Mouse (Mus musculus) embryonic facial prominence, embryonic 11.5 days (tissue): Measurements from ENCODE around the gene Ccdc85c. TPM values are rescaled to one million over a fixed set of nuclear protein-coding genes. Genes with fewer than 3 reads are reported as not detected.
A peak's percentile ranks its signal among the peaks of the same experiment; 100 is the strongest.

Experiments used
- ATAC-seq: fragments of 200-750 bp; cut with Nextera tagmentation; replicated peaks from 2 replicates; pipeline ENCODE4 v1.8.0; 2017; ENCODE audit warnings: low read depth; ENCODE audit not compliant: insufficient number of reproducible peaks, low FRiP score, low TSS enrichment
- DNase-seq: peaks from one replicate; pipeline ENCODE4 v3.0.0-alpha.2; 2015; ENCODE audit warnings: low spot score
- H3K27ac ChIP-seq: fragments of 300-500 bp; sonication (generic); replicated peaks from 2 replicates; pipeline ENCODE4 v1.5.1; 2014; ENCODE audit warnings: mild to moderate bottlenecking, low read depth, low read length, control low read depth
- H3K27me3 ChIP-seq: fragments of 300-500 bp; sonication (generic); 2 replicates; pipeline ENCODE4 v1.6.1; 2014; ENCODE audit warnings: mild to moderate bottlenecking, low read length, moderate library complexity, mixed read lengths; ENCODE audit not compliant: control insufficient read depth, insufficient read depth
- H3K36me3 ChIP-seq: fragments of 300-500 bp; sonication (generic); replicated peaks from 2 replicates; pipeline ENCODE4 v1.6.1; 2014; ENCODE audit warnings: low read depth, mild to moderate bottlenecking, low read length, moderate library complexity, mixed read lengths; ENCODE audit not compliant: control insufficient read depth, insufficient read depth
- H3K4me1 ChIP-seq: fragments of 300-500 bp; sonication (generic); 2 replicates; pipeline ENCODE4 v1.6.1; 2014; ENCODE audit warnings: low read length, mixed read lengths; ENCODE audit not compliant: control insufficient read depth, insufficient read depth
- H3K4me2 ChIP-seq: fragments of 300-500 bp; sonication (generic); 2 replicates; pipeline ENCODE4 v1.6.1; 2014; ENCODE audit warnings: low read depth, mild to moderate bottlenecking, control low read depth, low read length, moderate library complexity
- H3K4me3 ChIP-seq: fragments of 300-500 bp; sonication (generic); 2 replicates; pipeline ENCODE4 v1.5.1; 2014; ENCODE audit warnings: low read depth, low read length, control low read depth
- H3K9ac ChIP-seq: fragments of 300-500 bp; sonication (generic); replicated peaks from 2 replicates; pipeline ENCODE4 v1.6.1; 2014; ENCODE audit warnings: mild to moderate bottlenecking, control low read depth, low read length
- H3K9me3 ChIP-seq: fragments of 300-500 bp; sonication (generic); replicated peaks from 2 replicates; pipeline ENCODE4 v1.6.1; 2016; ENCODE audit warnings: mild to moderate bottlenecking, low read length, inconsistent platforms, mixed read lengths; ENCODE audit not compliant: control insufficient read depth
- WGBS: fragments of 180-500 bp; shearing (Covaris S2); extraction: QIAGEN DNeasy Blood & Tissue Kit; methylation state at CpG from one replicate; pipeline ENCODE4 v1.1.7; 2014; 5-methylcytosine and 5-hydroxymethylcytosine counted together
- polyA plus RNA-seq: library from polyadenylated mRNA; unstranded; fragments of >200 nt; fragmentation: Nextera tagmentation; extraction: Ambion mirVana; gene quantifications from 2 replicates; pipeline ENCODE4 v1.2.1, GENCODE M21; 2014

Gene Ccdc85c
- polyA plus RNA-seq, 1 experiment from 2014 or later: 9.8 TPM

DNA sequence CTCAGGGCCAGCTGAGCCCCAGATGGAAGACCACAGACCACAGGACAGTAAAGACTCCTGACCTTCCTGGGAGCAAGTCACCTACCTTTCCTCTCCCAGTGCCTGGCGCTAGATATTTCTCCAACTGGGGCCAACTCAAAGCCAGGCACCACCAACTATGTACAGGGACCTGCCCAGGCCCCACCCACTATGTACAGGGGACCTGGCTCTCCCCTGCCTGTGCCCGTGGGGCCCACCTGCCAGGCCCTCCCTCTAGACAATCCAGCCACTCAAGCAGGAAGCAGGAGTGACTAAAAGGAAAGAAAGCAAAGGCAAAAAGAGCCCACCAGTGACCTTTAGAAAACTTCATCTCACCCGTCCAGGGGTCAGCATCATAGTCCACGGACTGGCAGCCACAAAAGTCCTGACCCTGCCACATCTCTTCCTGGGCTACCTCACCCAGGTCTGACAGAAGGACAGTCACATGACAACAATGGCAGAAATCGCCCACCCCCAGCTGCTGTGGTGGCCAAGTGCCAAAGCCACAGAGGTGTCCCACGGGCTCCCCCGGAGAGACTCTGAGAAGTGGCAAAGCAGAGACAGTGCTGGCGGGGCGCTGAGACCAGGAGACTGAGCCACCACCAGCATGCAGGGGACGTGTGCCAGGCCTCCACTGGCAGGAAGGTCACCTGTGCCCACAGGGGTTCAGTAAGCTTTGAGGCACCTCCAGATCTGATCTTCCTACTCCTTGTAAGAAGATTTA, 28.3 kb downstream of the Ccdc85c start:
- ATAC-seq: no peak
- no peak for DNase-seq
- H3K4me3 ChIP-seq: no peak overlapping the region
- no peak overlapping the region for H3K27ac ChIP-seq
- H3K4me1 ChIP-seq: peaks cover 12% of the 10 kb centered on the region; the same call in 1 of the 2 replicates
- WGBS: 82% methylated on average over 10 of the region's 10 CpGs
- no peaks in the 10 kb centered on the region for H3K36me3 ChIP-seq
- H3K9ac ChIP-seq: no peak overlapping the region
- no peak overlapping the region for H3K4me2 ChIP-seq
- H3K27me3 ChIP-seq: no peaks in the 10 kb centered on the region
- no peaks in the 10 kb centered on the region for H3K9me3 ChIP-seq

DNA sequence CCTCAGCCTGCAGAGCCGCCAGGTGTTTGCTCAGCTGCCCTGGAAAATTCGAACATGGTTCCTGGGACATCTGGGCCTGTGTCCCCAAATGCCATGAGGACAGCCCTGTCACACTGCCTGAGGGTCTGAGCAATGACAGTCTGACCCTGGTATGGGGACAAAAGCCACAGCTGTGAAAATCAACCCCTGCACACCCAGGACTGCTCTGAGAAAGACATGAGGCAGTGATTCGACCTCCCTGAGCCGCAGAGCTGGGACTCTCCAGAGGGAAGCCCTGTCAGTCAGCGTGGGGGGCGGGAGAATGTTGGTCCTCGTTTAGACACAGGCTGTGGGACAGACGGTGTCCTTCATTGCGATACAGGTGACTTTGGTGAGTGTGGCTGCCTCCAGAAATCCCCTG, 29.6 kb downstream of the Ccdc85c start:
- Histone ChIP-seq H3K4me2 (no peak overlapping the region; the same call in 1 of the 2 replicates), H3K9me3 (no peaks in the 10 kb centered on the region), H3K4me3 (no peak overlapping the region), H3K36me3 (no peaks in the 10 kb centered on the region), H3K27ac (no peak overlapping the region), H3K9ac (no peak overlapping the region), H3K4me1 (peaks cover 19% of the 10 kb centered on the region; the same call in 1 of the 2 replicates), H3K27me3 (no peaks in the 10 kb centered on the region)
- ATAC-seq: no peak
- no peak for DNase-seq
- WGBS: 28% methylated on average over 9 of the region's 9 CpGs

DNA sequence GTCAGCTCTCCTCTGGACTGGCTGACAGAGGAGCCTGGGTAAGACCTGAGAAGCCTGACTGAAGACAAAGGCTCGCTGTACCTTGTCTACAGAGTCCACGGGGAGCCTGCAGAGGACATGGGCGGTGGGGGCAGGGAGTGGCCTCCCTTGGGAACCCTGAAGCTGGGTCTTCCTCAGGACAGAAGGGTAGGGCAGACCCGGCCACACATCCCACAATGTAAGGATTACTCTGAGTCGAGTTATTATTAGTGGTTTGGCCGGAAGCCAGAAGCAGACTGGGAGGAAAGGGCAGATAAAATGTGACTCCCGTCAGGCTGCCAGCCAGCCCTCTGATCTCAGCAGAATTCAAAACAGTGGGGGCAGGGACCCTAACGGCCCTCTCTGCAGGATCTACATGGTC, 30.4 kb downstream of the Ccdc85c start:
- DNase-seq (peak; percentile 55), ATAC-seq (0 out of 2 replicates have a peak, but pooled peaks have one; percentile 12)
- 3% methylated on average over 8 of the region's 8 CpGs for WGBS
- Histone ChIP-seq H3K27ac (0 out of 2 replicates have a peak overlapping the region, but pooled peaks have one; percentile 5), H3K4me2 (no peak overlapping the region), H3K4me3 (no peak overlapping the region), H3K9ac (peak overlapping the region; percentile 1; the same call in 1 of the 2 replicates), H3K4me1 (peaks cover 19% of the 10 kb centered on the region), H3K36me3 (no peaks in the 10 kb centered on the region), H3K27me3 (no peaks in the 10 kb centered on the region), H3K9me3 (no peaks in the 10 kb centered on the region)

DNA sequence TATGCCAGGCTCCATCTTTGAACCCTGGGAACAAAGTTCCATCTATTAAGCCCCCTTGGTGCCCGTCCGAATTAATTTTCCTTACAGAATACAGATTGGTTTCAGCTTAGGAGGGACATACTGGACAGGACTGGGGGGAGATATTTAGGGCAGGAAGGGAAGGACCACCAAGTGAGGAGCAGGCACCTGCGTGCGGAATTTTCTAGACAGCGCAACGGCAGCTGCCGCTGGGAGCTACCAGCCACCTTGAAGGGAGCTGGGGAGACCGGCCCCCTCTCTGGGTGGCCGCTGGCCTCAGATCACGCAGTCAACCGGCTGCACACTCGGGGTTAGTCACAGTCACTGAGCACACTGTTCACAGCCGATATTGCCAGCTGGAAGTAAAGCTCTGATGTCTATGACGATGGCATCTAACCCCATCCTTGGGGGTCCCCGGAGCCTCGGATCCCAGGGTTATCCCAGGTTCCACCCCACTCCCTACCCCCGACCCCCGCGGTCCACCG, 32.9 kb downstream of the Ccdc85c start:
- Histone ChIP-seq H3K36me3 (no peaks in the 10 kb centered on the region), H3K27ac (no peak overlapping the region), H3K4me3 (no peak overlapping the region), H3K27me3 (no peaks in the 10 kb centered on the region), H3K4me1 (peaks cover 22% of the 10 kb centered on the region), H3K9ac (no peak overlapping the region; the same call in 1 of the 2 replicates), H3K9me3 (no peaks in the 10 kb centered on the region), H3K4me2 (no peak overlapping the region)
- ATAC-seq (no peak), DNase-seq (no peak)
- WGBS: 66% methylated on average over 20 of the region's 20 CpGs

DNA sequence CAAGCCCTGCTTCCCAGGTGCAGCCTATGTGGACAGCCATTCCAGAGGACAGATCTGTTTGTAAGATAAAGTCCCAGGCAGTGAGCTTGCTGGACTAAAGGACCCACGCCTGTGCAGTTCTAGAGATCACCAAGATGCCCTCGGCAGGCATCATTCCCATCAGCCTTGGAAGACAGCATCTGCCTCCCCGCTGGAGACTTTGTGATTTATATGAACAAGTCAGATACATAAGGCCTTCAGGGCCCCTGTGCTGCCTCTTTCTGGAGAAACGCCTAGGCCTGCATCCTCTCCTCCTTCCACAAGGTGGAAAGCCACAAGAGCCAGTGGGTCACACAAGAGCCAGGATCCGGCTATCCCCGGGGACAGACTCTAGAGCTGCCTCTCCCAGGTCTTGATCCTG, 33.6 kb downstream of the Ccdc85c start:
- H3K4me2 ChIP-seq: no peak overlapping the region
- no peak overlapping the region for H3K4me3 ChIP-seq
- H3K9ac ChIP-seq: peak overlapping the region; percentile 13; the same call in 1 of the 2 replicates
- H3K4me1 ChIP-seq: peaks cover 22% of the 10 kb centered on the region
- DNase-seq (no peak), ATAC-seq (no peak)
- H3K36me3 ChIP-seq: no peaks in the 10 kb centered on the region
- H3K27ac ChIP-seq: no peak overlapping the region
- H3K9me3 ChIP-seq: no peaks in the 10 kb centered on the region
- 59% methylated on average over 6 of the region's 6 CpGs for WGBS
- no peaks in the 10 kb centered on the region for H3K27me3 ChIP-seq

DNA sequence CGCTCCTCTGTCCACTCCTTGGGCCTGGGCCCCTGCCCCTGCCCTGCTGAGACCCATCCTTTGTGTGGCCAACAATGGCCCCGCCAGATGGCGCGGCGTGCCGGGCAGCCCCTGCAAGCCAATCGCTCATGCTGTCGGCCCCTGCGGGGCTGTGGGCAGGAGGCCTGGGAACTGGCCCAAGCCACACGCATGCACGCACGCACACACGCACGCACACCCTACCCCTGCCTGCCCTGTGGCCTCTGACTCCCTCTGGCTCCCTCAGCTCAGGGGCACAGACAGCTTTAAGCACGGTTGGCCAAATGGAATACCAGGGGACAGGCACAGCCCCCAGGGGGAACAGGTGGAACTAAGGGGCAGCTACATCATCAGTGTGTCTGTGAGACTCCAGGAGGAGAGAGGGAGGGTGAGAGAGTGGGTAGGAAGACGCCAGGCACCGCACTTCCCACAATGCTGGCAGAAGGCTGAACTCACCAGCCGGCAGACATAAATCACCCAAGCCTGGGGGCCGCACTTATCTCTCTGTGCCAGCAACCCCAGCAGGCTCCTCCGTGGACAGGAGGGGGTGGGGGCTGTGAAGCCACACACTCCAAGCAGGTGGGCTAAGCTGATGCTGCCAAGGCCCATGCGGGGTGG, 34.2 kb downstream of the Ccdc85c start:
- DNase-seq: peak; percentile 37
- H3K27ac ChIP-seq: no peak overlapping the region
- peak; percentile 29 for ATAC-seq
- no peaks in the 10 kb centered on the region for H3K27me3 ChIP-seq
- peak overlapping the region; percentile 15 for H3K9ac ChIP-seq
- no peaks in the 10 kb centered on the region for H3K9me3 ChIP-seq
- no peaks in the 10 kb centered on the region for H3K36me3 ChIP-seq
- peaks cover 22% of the 10 kb centered on the region for H3K4me1 ChIP-seq
- no peak overlapping the region for H3K4me3 ChIP-seq
- no peak overlapping the region for H3K4me2 ChIP-seq
- 26% methylated on average over 21 of the region's 21 CpGs for WGBS

DNA sequence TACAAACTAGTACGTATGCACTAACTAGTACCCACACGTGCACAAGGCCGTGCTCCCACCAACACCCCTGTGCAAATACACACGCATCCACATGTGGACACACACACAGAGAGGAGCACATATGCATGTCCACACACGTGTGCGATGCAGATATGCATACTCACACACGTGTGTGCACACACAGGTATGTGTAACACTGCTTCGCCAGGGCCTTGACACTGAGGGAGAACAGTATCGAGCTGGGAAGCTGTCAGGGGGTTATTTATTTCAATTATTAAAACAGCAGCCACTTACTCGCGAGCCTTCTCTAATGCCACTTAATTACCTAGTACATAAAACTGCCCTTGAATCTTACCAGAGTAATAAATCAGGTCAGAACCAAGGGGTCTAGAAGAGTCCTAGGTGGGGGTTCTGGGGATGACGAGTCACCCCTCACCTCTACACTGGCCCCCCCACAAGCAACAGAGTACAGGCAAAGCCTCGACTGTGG, 34.8 kb downstream of the Ccdc85c start:
- no peaks in the 10 kb centered on the region for H3K36me3 ChIP-seq
- ATAC-seq: no peak
- WGBS: 74% methylated on average over 13 of the region's 13 CpGs
- H3K27me3 ChIP-seq: no peaks in the 10 kb centered on the region
- peaks cover 18% of the 10 kb centered on the region for H3K4me1 ChIP-seq
- no peak overlapping the region for H3K9ac ChIP-seq
- no peak overlapping the region for H3K4me2 ChIP-seq
- no peak for DNase-seq
- no peak overlapping the region for H3K4me3 ChIP-seq
- H3K9me3 ChIP-seq: no peaks in the 10 kb centered on the region
- H3K27ac ChIP-seq: no peak overlapping the region

DNA sequence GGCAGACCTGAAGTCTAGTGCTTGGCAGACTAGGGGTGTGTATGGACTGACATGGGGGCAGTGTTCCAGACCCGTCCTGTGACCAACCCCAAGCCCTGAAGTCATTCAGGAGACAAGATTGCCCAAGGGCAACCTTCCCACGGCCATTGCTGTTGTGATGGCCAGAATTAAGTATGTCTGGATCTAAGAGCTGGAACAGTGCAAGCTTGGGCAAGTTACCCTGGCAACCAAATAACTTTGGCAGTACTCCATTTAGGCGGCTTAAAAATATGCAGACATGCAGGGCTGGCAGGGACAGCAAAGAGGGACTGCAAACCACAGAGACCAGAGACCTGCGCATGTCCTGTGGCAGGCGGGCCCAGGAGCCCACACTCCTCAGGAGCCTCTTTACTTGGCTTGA, 35.8 kb downstream of the Ccdc85c start:
- H3K36me3 ChIP-seq: no peaks in the 10 kb centered on the region

More for the DNA sequence above, 35.8 kb downstream of the Ccdc85c start:
- Histone ChIP-seq H3K27ac (no peak overlapping the region), H3K4me3 (no peak overlapping the region), H3K4me1 (peaks cover 11% of the 10 kb centered on the region), H3K4me2 (no peak overlapping the region), H3K27me3 (no peaks in the 10 kb centered on the region), H3K9me3 (no peaks in the 10 kb centered on the region), H3K9ac (0 out of 2 replicates have a peak overlapping the region, but pooled peaks have one; percentile 10)
- WGBS: 66% methylated on average over 5 of the region's 5 CpGs
- no peak for ATAC-seq
- DNase-seq: peak; percentile 35
